Mouse (Mus musculus) embryonic fibroblast, embryonic 13.5 days (primary cell): ENCODE data around the gene Atl3.

Source experiments
- CTCF ChIP-seq: IDR thresholded peaks from 2 replicates; pipeline ENCODE4 v1.5.1; 2011; ENCODE audit warnings: mild to moderate bottlenecking, control low read depth, low read length, moderate library complexity, borderline replicate concordance; ENCODE audit not compliant: insufficient read depth
- POLR2A ChIP-seq: IDR thresholded peaks from 2 replicates; pipeline ENCODE4 v1.6.1; 2011; ENCODE audit warnings: low read depth, mild to moderate bottlenecking, control low read depth, low read length, moderate library complexity

GRCm38 (mm10) chr19:7498816-7499215 lies 5.0 kb downstream of the Atl3 start:
- no peak for TF ChIP-seq POLR2A
- no peak for TF ChIP-seq CTCF
